Mouse (Mus musculus) neural tube, embryonic 12.5 days (tissue): Measurements from ENCODE around the gene Acyp2. TPM values are rescaled to one million over a fixed set of nuclear protein-coding genes. Genes with fewer than 3 reads are reported as not detected.
"Not testable (repeated sequence)": the region's sequence is repeated elsewhere in the genome, so short reads cannot be mapped to it uniquely, and the experiment has no call there.

Experiments
- ATAC-seq: fragments of 200-750 bp; cut with Nextera tagmentation; 2 replicates; pipeline ENCODE4 v1.8.0; 2017; ENCODE audit warnings: low read depth, mild to moderate bottlenecking, moderate TSS enrichment, moderate library complexity; ENCODE audit not compliant: low FRiP score
- H3K27ac ChIP-seq: fragments of 300-500 bp; sonication (generic); 2 replicates; pipeline ENCODE4 v1.5.1; 2016
- H3K27me3 ChIP-seq: fragments of 300-500 bp; sonication (generic); replicated peaks from 2 replicates; pipeline ENCODE4 v1.6.1; 2016; ENCODE audit warnings: mild to moderate bottlenecking
- H3K36me3 ChIP-seq: fragments of 300-500 bp; sonication (generic); 2 replicates; pipeline ENCODE4 v1.6.1; 2016; ENCODE audit warnings: mild to moderate bottlenecking
- H3K4me1 ChIP-seq: fragments of 300-500 bp; sonication (generic); 2 replicates; pipeline ENCODE4 v1.6.1; 2016
- H3K4me2 ChIP-seq: fragments of 300-500 bp; sonication (generic); replicated peaks from 2 replicates; pipeline ENCODE4 v1.6.1; 2016; ENCODE audit warnings: mild to moderate bottlenecking
- H3K4me3 ChIP-seq: fragments of 300-500 bp; sonication (generic); 2 replicates; pipeline ENCODE4 v1.5.1; 2016
- H3K9ac ChIP-seq: fragments of 300-500 bp; sonication (generic); 2 replicates; pipeline ENCODE4 v1.6.1; 2016; ENCODE audit warnings: mild to moderate bottlenecking
- H3K9me3 ChIP-seq: fragments of 300-500 bp; sonication (generic); 2 replicates; pipeline ENCODE4 v1.6.1; 2016; ENCODE audit warnings: mild to moderate bottlenecking
- WGBS: fragments of 180-500 bp; shearing (Covaris S2); methylation state at CpG from one replicate; pipeline ENCODE4 v1.1.7; 2016; 5-methylcytosine and 5-hydroxymethylcytosine counted together
- polyA plus RNA-seq: library from polyadenylated mRNA; unstranded; fragments of >200 nt; fragmentation: Nextera tagmentation; extraction: Ambion mirVana; gene quantifications from 2 replicates; pipeline ENCODE4 v1.2.1, GENCODE M21; 2016

The Acyp2 gene
- polyA plus RNA-seq, 1 experiment from 2014 or later, result 25.7 TPM

DNA sequence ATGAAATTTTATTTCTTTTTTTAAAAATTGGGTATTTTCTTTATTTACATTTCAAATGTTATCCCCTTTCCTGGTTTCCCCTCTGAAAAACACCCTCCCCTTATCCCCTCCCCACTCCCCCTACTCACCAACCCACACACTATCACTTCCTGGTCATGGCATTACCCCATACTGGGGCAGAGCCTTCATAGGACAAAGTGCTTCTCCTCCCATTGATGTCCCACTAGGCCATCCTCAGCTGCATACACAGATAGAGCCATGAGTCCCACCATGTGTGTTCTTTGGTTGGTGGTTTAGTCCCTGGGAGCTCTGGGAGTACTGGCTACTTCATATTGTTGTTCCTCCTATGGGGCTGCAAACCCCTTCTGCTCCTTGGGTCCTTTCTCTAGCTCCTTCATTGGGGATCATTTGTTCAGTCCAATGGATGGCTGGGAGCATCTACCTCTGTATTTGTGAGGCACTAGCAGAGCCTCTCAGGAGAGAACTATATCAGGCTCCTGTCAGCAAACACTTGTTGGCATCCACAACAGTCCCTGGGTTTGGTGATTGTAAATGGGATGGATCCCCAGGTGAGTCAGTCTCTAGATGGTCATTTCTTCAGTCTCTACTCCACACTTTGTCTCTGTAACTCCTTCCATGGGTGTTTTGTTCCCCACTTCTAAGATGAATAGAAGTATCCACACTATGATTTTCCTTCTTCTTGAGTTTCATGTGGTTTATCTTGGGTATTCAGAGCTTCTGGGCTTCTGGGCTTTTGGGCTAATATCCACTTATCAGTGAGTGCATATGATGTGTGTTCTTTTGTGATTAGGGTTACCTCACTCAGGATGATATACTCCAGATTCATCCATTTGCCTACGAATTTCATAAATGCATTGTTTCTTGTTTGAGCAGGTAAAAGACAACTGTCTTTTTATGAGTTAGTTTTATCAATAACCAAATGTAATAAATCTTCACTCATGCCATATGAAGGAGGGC, 27.7 kb downstream of the Acyp2 start:
- H3K4me3 ChIP-seq, H3K9ac ChIP-seq, H3K4me1 ChIP-seq, H3K27me3 ChIP-seq, H3K9me3 ChIP-seq, H3K4me2 ChIP-seq, H3K36me3 ChIP-seq, ATAC-seq, H3K27ac ChIP-seq: not testable (repeated sequence)
- WGBS, result 91% methylated on average over 1 of the region's 1 CpGs

DNA sequence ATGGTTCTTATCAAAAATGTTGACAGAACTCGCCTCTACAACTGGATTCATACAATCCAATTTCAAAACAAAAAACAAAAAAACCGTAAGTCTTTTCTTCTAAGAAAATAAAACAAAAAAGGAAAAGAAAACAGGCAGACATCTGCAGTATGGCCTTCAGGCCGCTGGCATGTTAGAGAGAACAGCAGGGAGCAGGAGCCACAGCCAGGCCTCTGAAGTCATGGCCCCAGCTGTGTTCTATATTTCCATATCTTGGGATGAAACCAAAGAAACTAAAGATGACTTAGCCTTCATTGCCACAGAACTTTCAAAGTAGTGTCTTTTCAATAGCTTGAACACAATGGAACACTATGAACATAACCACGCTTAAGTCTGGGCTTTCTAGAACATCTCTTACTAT, 31.2 kb downstream of the Acyp2 start:
- Histone ChIP-seq H3K4me3 (no peak overlapping the region), H3K36me3 (no peaks in the 10 kb centered on the region), H3K27me3 (no peaks in the 10 kb centered on the region), H3K27ac (no peak overlapping the region), H3K4me1 (no peaks in the 10 kb centered on the region), H3K9ac (no peak overlapping the region), H3K4me2 (no peak overlapping the region), H3K9me3 (no peaks in the 10 kb centered on the region)
- ATAC-seq, result no peak
- WGBS, result 61% methylated on average over 4 of the region's 4 CpGs

DNA sequence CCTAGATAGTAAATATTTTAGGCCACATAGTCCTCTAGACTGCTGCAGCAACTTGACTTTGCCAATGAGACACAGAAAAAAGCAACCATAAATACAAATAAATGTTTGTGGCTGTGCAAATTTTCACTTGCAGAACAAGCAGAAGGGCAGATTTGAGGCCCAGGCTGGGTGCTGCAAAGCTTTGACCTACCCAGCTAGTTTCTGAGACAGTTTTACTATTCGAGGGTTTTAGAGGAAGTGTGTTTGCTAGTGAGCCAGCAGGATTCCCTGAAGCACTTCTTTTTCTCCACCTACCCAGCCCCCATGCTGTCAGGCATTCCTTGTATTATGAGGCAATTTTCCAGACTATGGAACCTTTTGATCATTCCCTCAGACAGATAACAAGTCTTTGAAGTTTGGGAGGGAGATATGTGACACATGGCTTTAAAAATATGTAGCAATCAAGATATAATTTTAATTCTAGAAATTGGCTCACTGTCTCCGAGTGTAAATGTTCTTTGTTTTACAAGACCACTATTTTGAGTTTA, 31.8 kb downstream of the Acyp2 start:
- H3K9ac ChIP-seq, result no peak overlapping the region
- no peak for ATAC-seq
- H3K27me3 ChIP-seq, result no peaks in the 10 kb centered on the region
- H3K9me3 ChIP-seq, result no peaks in the 10 kb centered on the region
- no peaks in the 10 kb centered on the region for H3K36me3 ChIP-seq
- no peak overlapping the region for H3K4me2 ChIP-seq
- WGBS, result 30% methylated on average over 2 of the region's 2 CpGs
- no peak overlapping the region for H3K4me3 ChIP-seq
- no peak overlapping the region for H3K27ac ChIP-seq
- H3K4me1 ChIP-seq, result no peaks in the 10 kb centered on the region

- no peak for ATAC-seq
- 95% methylated on average over 1 of the region's 1 CpGs for WGBS
- no peak overlapping the region for H3K9ac ChIP-seq
These were observed 33.4 kb downstream of the Acyp2 start for GRCm38 (mm10) chr11:30615977-30616376.

DNA sequence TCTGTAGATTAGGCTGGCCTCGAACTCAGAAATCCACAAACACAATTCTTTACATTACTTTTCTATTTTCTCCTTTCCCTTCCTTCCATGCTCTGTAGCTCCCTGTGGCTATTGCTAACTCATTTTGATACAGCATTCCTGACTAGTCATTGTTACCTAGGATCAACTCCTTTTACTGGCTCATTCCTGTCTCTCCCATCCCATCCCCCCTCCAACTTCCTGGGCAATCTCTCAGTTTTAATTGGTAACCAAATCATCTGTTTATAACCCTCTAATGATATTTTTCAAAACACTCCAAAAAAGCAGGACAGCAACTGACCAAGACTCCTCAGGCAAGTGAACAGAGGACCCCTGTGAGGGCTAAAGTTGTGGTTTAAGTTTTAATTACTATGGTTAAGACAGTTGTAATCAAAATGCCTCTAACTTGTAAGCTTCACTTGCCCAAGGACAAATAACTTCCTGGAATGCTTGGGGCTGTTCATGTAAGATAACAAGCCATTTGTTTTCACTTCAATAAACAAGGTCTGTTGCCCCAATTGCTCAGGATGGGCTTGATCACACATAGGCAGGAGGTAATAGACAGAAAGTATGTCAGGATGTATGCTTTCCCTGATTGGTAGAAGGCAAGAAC, 35.4 kb downstream of the Acyp2 start:
- 80% methylated on average over 1 of the region's 1 CpGs for WGBS
- Histone ChIP-seq H3K27ac (no peak overlapping the region), H3K4me3 (no peak overlapping the region), H3K27me3 (no peaks in the 10 kb centered on the region), H3K4me2 (no peak overlapping the region), H3K9me3 (no peaks in the 10 kb centered on the region), H3K36me3 (no peaks in the 10 kb centered on the region), H3K9ac (no peak overlapping the region), H3K4me1 (no peaks in the 10 kb centered on the region)
- no peak for ATAC-seq

More at GRCm38 (mm10) chr11:30615977-30616376, 33.4 kb downstream of the Acyp2 start:
- H3K36me3 ChIP-seq, result no peaks in the 10 kb centered on the region
- H3K4me1 ChIP-seq, result no peaks in the 10 kb centered on the region
- no peak overlapping the region for H3K4me2 ChIP-seq
- H3K27ac ChIP-seq, result no peak overlapping the region
- no peaks in the 10 kb centered on the region for H3K9me3 ChIP-seq
- H3K4me3 ChIP-seq, result no peak overlapping the region
- no peaks in the 10 kb centered on the region for H3K27me3 ChIP-seq

DNA sequence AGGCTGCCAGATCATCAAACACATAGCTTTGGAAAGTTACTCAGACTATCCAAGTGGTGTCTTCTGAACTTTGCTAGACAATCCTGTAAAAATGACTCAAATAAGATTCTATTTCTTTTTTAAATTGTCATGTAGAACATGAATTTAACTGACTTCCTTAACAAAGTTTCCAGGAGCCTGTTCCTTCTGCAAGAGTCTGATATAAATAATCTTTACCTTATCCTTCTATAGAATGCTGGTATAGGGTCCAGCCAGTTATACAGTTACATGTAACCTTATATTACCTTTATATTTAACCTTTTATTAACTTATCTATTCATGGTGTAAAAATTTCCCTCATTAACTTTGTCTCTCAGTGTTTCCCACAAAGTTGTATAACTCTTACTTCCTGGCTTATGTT, 36.7 kb downstream of the Acyp2 start:
- Histone ChIP-seq H3K4me1 (no peaks in the 10 kb centered on the region), H3K9me3 (no peaks in the 10 kb centered on the region), H3K36me3 (no peaks in the 10 kb centered on the region), H3K4me2 (no peak overlapping the region), H3K27me3 (no peaks in the 10 kb centered on the region), H3K27ac (no peak overlapping the region), H3K9ac (no peak overlapping the region), H3K4me3 (no peak overlapping the region)
- ATAC-seq, result no peak

- no peak for ATAC-seq
These were observed 40.1 kb downstream of the Acyp2 start for GRCm38 (mm10) chr11:30609247-30609646.

GRCm38 (mm10) chr11:30607587-30608518, 41.5 kb downstream of the Acyp2 start:
- H3K9ac ChIP-seq, result no peak overlapping the region
- H3K36me3 ChIP-seq, result no peaks in the 10 kb centered on the region
- no peak overlapping the region for H3K27ac ChIP-seq
- no peaks in the 10 kb centered on the region for H3K27me3 ChIP-seq
- no peaks in the 10 kb centered on the region for H3K9me3 ChIP-seq
- no peaks in the 10 kb centered on the region for H3K4me1 ChIP-seq
- WGBS, result 75% methylated on average over 3 of the region's 3 CpGs
- no peak for ATAC-seq
- H3K4me2 ChIP-seq, result no peak overlapping the region
- H3K4me3 ChIP-seq, result no peak overlapping the region

More at GRCm38 (mm10) chr11:30609247-30609646, 40.1 kb downstream of the Acyp2 start:
- no peaks in the 10 kb centered on the region for H3K27me3 ChIP-seq
- H3K4me1 ChIP-seq, result no peaks in the 10 kb centered on the region
- no peak overlapping the region for H3K9ac ChIP-seq
- WGBS, result 100% methylated on average over 1 of the region's 1 CpGs
- H3K27ac ChIP-seq, result no peak overlapping the region
- H3K36me3 ChIP-seq, result no peaks in the 10 kb centered on the region
- H3K9me3 ChIP-seq, result no peaks in the 10 kb centered on the region
- no peak overlapping the region for H3K4me3 ChIP-seq
- H3K4me2 ChIP-seq, result no peak overlapping the region

DNA sequence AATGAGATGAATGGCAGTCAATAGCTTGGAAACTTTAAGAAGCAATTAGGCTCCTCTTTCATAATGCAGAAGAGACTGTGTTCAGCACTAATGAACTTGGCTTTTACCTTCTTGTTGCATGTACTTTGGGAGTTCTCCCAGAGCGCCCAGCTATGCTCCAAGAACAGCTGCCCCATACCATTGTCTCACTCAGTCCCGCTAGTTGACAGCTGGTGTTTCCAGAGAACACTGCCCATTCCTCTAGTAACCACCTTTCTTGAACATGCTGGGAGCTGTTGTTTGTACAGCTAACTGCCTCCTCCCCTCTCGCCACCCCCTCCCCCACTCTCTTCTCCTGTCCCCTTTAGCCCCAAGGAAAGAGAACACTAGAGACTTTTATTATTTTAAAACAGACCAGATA, 52.1 kb downstream of the Acyp2 start:
- Histone ChIP-seq H3K27ac (no peak overlapping the region), H3K36me3 (no peaks in the 10 kb centered on the region), H3K27me3 (no peaks in the 10 kb centered on the region), H3K9me3 (no peaks in the 10 kb centered on the region), H3K4me2 (no peak overlapping the region), H3K4me3 (no peak overlapping the region), H3K9ac (no peak overlapping the region), H3K4me1 (no peaks in the 10 kb centered on the region)
- WGBS, result 68% methylated on average over 3 of the region's 3 CpGs
- no peak for ATAC-seq

- Histone ChIP-seq H3K4me1 (no peaks in the 10 kb centered on the region), H3K9ac (no peak overlapping the region), H3K4me2 (no peak overlapping the region), H3K9me3 (peaks cover 6% of the 10 kb centered on the region), H3K36me3 (no peaks in the 10 kb centered on the region), H3K4me3 (no peak overlapping the region), H3K27ac (no peak overlapping the region), H3K27me3 (no peaks in the 10 kb centered on the region)
- WGBS, result 85% methylated on average over 2 of the region's 2 CpGs
- no peak for ATAC-seq
These were observed 69.4 kb downstream of the Acyp2 start for GRCm38 (mm10) chr11:30580008-30580407.

DNA sequence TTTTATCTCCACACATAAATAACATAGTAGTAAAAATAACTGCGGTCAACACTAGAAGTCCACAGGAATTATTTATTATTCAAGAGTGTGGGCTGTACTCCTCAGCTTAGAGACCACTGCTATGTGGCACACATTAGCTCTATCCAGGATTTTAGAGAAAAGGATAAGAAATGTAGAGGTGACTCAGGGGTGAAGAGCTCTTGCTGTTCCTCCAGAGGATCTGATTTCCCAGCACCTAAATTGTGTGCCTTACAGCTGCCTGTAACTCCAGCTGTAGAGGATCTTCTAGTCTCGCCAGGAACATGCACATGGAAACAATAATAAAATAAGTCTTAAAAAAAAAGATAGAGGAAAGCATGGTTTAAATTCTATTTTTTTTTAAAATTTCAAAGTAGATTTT, 70.5 kb downstream of the Acyp2 start:
- Histone ChIP-seq H3K36me3 (no peaks in the 10 kb centered on the region), H3K27me3 (no peaks in the 10 kb centered on the region), H3K4me2 (no peak overlapping the region), H3K9ac (no peak overlapping the region), H3K27ac (no peak overlapping the region), H3K9me3 (peaks cover 6% of the 10 kb centered on the region), H3K4me1 (no peaks in the 10 kb centered on the region), H3K4me3 (no peak overlapping the region)
- WGBS, result 87% methylated on average over 2 of the region's 2 CpGs
- ATAC-seq, result no peak
